In the genomic region with DNA sequence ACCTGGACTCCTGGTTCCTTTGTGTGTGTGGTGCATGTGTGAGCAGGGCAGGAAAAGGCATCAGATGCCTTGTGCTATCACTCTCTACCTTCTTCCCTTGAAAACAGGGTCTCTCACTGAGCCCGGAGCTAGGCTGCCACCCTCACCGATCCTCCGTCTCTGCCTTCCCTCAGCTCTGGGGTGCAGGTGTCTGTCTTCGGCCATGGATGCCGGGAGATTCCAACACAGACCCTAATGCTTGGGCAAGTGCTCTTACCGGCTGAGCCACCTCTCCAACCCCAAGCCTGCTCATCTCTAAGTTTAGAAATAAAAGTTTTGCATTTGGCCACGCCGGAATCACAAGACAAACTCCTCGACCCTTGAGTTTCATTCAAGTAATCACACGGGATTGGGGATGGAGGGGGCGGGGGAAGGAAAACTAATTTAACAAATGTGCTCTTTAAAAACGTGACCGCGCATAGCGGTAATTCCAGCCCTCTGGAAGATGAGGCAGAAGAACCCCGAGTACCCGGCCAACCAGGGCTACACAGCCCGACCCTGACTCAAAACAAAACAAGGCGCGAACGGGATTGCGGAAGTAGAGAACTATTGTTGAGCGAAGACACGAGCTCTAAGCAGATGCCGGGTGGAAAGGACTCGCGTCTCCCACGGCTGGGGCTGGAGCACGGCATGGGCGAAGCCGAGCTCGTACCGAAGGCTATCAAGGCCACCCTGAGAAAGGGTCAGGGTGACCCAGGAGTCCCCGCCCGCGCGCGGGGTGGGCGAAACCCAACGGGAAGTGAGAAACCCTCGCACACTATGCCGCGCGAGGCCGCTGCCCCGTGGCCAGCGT, we compare ENCODE assay signal across 8 mouse cellular contexts. TPM values are rescaled to one million over a fixed set of nuclear protein-coding genes. Genes with fewer than 3 reads are reported as not detected.
DNase-seq lines count a peak whose midpoint lies in the region; ATAC-seq lines count a peak whose summit lies in the region.

No protein-coding gene starts in this region.

- H3K27ac ChIP-seq in hindbrain, embryonic 12.5 days: peak overlapping the region; percentile 72

- no peaks in the 10 kb centered on the region for H3K36me3 ChIP-seq in hindbrain, embryonic 12.5 days

- under 1% methylated on average over 47 of the region's 47 CpGs for WGBS in hindbrain, embryonic 12.5 days

- peaks cover 8% of the 10 kb centered on the region for H3K4me1 ChIP-seq in hindbrain, embryonic 12.5 days

- H3K4me3 ChIP-seq in hindbrain, embryonic 12.5 days: peak overlapping the region; percentile 92

- no peaks in the 10 kb centered on the region for H3K27me3 ChIP-seq in hindbrain, embryonic 12.5 days

- peak; percentile 24 for ATAC-seq in common myeloid progenitor, adult 5-6 weeks (replicated peaks; ENCODE audit: low read depth, poor library complexity, severe bottlenecking)
- ATAC-seq in hindbrain, embryonic 12.5 days (ENCODE audit: low FRiP score): peak; percentile 70
- ATAC-seq in megakaryocyte-erythroid progenitor cell, adult 5-6 weeks (replicated peaks; ENCODE audit: low FRiP score, low TSS enrichment, poor library complexity, severe bottlenecking): peak; percentile 23

- H3K9me3 ChIP-seq in hindbrain, embryonic 12.5 days (replicated peaks): no peaks in the 10 kb centered on the region

- H3K4me2 ChIP-seq in hindbrain, embryonic 12.5 days (replicated peaks): peak overlapping the region; percentile 91

- H3K9ac ChIP-seq in hindbrain, embryonic 12.5 days: peak overlapping the region; percentile 81

- DNase-seq in embryo, embryonic 10 days (ENCODE audit: low spot score): peak; percentile 76
- DNase-seq in embryo, embryonic 9.5 days (ENCODE audit: extremely low spot score): no peak
- DNase-seq in 3134 (ENCODE audit: extremely low read depth, insufficient read length, low spot score): peak; percentile 53
- peak; percentile 30 for DNase-seq in thymus, postnatal 14 days
- no peak for DNase-seq in ovary, postnatal 14 days (ENCODE audit: low spot score)

RNA-seq across cellular contexts. Expression of gene Inip, which starts 18.3 kb away (rescaled TPM):
- 70.6 and 76.9 TPM in 2 replicates for total RNA-seq in common myeloid progenitor, adult 5-6 weeks (2017)
- polyA plus RNA-seq in hindbrain, embryonic 12.5 days (2016; fragmentation: Nextera tagmentation; extraction: Ambion mirVana): 78.4 and 80.1 TPM in 2 replicates
- total RNA-seq in megakaryocyte-erythroid progenitor cell, adult 5-6 weeks (2014; fragmentation: Nextera tagmentation): 44.1 and 47.2 TPM in 2 replicates
- total RNA-seq in megakaryocyte-erythroid progenitor cell, adult 5-6 weeks (2017): 41.4 and 52.0 TPM in 2 replicates

RNA-seq across cellular contexts. Expression of gene Snx30, which starts 22.6 kb away (rescaled TPM):
- total RNA-seq in common myeloid progenitor, adult 5-6 weeks (2017): 25.9 and 28.8 TPM in 2 replicates
- polyA plus RNA-seq in hindbrain, embryonic 12.5 days (2016; fragmentation: Nextera tagmentation; extraction: Ambion mirVana): 14.7 and 17.3 TPM in 2 replicates
- total RNA-seq in megakaryocyte-erythroid progenitor cell, adult 5-6 weeks (2014; fragmentation: Nextera tagmentation): 6.6 and 11.2 TPM in 2 replicates
- total RNA-seq in megakaryocyte-erythroid progenitor cell, adult 5-6 weeks (2017): 4.9 and 13.2 TPM in 2 replicates

Comparison
In these comparisons a context has a peak if more than half of its experiments do, and no peak if none do; other contexts are left out.
1. DNase-seq: peak in embryo, embryonic 10 days (single experiment), 3134 (single experiment) and thymus, postnatal 14 days (single experiment); none in embryo, embryonic 9.5 days (single experiment) and ovary, postnatal 14 days (single experiment).
2. Peak in every context shown above with its lines, with median percentiles within 50 percentile points of each other: ATAC-seq.